Mouse (Mus musculus) embryonic facial prominence, embryonic 11.5 days (tissue): Measurements from ENCODE around the gene Il15. TPM values are rescaled to one million over a fixed set of nuclear protein-coding genes. Genes with fewer than 3 reads are reported as not detected.

ENCODE experiments used
- ATAC-seq: fragments of 200-750 bp; cut with Nextera tagmentation; replicated peaks from 2 replicates; pipeline ENCODE4 v1.8.0; 2017; ENCODE audit warnings: low read depth; ENCODE audit not compliant: insufficient number of reproducible peaks, low FRiP score, low TSS enrichment
- DNase-seq: peaks from one replicate; pipeline ENCODE4 v3.0.0-alpha.2; 2015; ENCODE audit warnings: low spot score
- H3K27ac ChIP-seq: fragments of 300-500 bp; sonication (generic); replicated peaks from 2 replicates; pipeline ENCODE4 v1.5.1; 2014; ENCODE audit warnings: mild to moderate bottlenecking, low read depth, low read length, control low read depth
- H3K27me3 ChIP-seq: fragments of 300-500 bp; sonication (generic); 2 replicates; pipeline ENCODE4 v1.6.1; 2014; ENCODE audit warnings: mild to moderate bottlenecking, low read length, moderate library complexity, mixed read lengths; ENCODE audit not compliant: control insufficient read depth, insufficient read depth
- H3K36me3 ChIP-seq: fragments of 300-500 bp; sonication (generic); replicated peaks from 2 replicates; pipeline ENCODE4 v1.6.1; 2014; ENCODE audit warnings: low read depth, mild to moderate bottlenecking, low read length, moderate library complexity, mixed read lengths; ENCODE audit not compliant: control insufficient read depth, insufficient read depth
- H3K4me1 ChIP-seq: fragments of 300-500 bp; sonication (generic); 2 replicates; pipeline ENCODE4 v1.6.1; 2014; ENCODE audit warnings: low read length, mixed read lengths; ENCODE audit not compliant: control insufficient read depth, insufficient read depth
- H3K4me2 ChIP-seq: fragments of 300-500 bp; sonication (generic); 2 replicates; pipeline ENCODE4 v1.6.1; 2014; ENCODE audit warnings: low read depth, mild to moderate bottlenecking, control low read depth, low read length, moderate library complexity
- H3K4me3 ChIP-seq: fragments of 300-500 bp; sonication (generic); 2 replicates; pipeline ENCODE4 v1.5.1; 2014; ENCODE audit warnings: low read depth, low read length, control low read depth
- H3K9ac ChIP-seq: fragments of 300-500 bp; sonication (generic); replicated peaks from 2 replicates; pipeline ENCODE4 v1.6.1; 2014; ENCODE audit warnings: mild to moderate bottlenecking, control low read depth, low read length
- H3K9me3 ChIP-seq: fragments of 300-500 bp; sonication (generic); replicated peaks from 2 replicates; pipeline ENCODE4 v1.6.1; 2016; ENCODE audit warnings: mild to moderate bottlenecking, low read length, inconsistent platforms, mixed read lengths; ENCODE audit not compliant: control insufficient read depth
- WGBS: fragments of 180-500 bp; shearing (Covaris S2); extraction: QIAGEN DNeasy Blood & Tissue Kit; methylation state at CpG from one replicate; pipeline ENCODE4 v1.1.7; 2014; 5-methylcytosine and 5-hydroxymethylcytosine counted together
- polyA plus RNA-seq: library from polyadenylated mRNA; unstranded; fragments of >200 nt; fragmentation: Nextera tagmentation; extraction: Ambion mirVana; gene quantifications from 2 replicates; pipeline ENCODE4 v1.2.1, GENCODE M21; 2014

Gene Il15
- polyA plus RNA-seq, 1 experiment from 2014 or later: 2.6 TPM

GRCm38 (mm10) chr8:82351268-82351943, 51.6 kb downstream of the Il15 start:
- H3K27ac ChIP-seq: no peak overlapping the region
- 56% methylated on average over 1 of the region's 1 CpGs for WGBS
- no peaks in the 10 kb centered on the region for H3K27me3 ChIP-seq
- H3K9me3 ChIP-seq: no peaks in the 10 kb centered on the region
- peak; percentile 13 for DNase-seq
- no peak overlapping the region for H3K4me2 ChIP-seq
- ATAC-seq: no peak
- no peaks in the 10 kb centered on the region for H3K36me3 ChIP-seq
- H3K9ac ChIP-seq: no peak overlapping the region
- H3K4me3 ChIP-seq: no peak overlapping the region
- H3K4me1 ChIP-seq: no peaks in the 10 kb centered on the region

GRCm38 (mm10) chr8:82349299-82349698, 53.7 kb downstream of the Il15 start:
- H3K27me3 ChIP-seq: no peaks in the 10 kb centered on the region

GRCm38 (mm10) chr8:82346485-82346884, 56.5 kb downstream of the Il15 start:
- no peaks in the 10 kb centered on the region for H3K9me3 ChIP-seq
- DNase-seq (no peak), ATAC-seq (no peak)
- H3K4me3 ChIP-seq: no peak overlapping the region
- H3K9ac ChIP-seq: no peak overlapping the region
- H3K36me3 ChIP-seq: no peaks in the 10 kb centered on the region
- WGBS: 86% methylated on average over 3 of the region's 3 CpGs
- no peaks in the 10 kb centered on the region for H3K27me3 ChIP-seq
- no peak overlapping the region for H3K4me2 ChIP-seq
- H3K27ac ChIP-seq: no peak overlapping the region
- H3K4me1 ChIP-seq: no peaks in the 10 kb centered on the region

More at GRCm38 (mm10) chr8:82349299-82349698, 53.7 kb downstream of the Il15 start:
- no peak overlapping the region for H3K4me3 ChIP-seq
- H3K4me1 ChIP-seq: no peaks in the 10 kb centered on the region
- no peaks in the 10 kb centered on the region for H3K36me3 ChIP-seq
- DNase-seq (no peak), ATAC-seq (no peak)
- no peaks in the 10 kb centered on the region for H3K9me3 ChIP-seq
- H3K27ac ChIP-seq: no peak overlapping the region
- no peak overlapping the region for H3K9ac ChIP-seq
- WGBS: 59% methylated on average over 2 of the region's 2 CpGs
- H3K4me2 ChIP-seq: no peak overlapping the region

DNA sequence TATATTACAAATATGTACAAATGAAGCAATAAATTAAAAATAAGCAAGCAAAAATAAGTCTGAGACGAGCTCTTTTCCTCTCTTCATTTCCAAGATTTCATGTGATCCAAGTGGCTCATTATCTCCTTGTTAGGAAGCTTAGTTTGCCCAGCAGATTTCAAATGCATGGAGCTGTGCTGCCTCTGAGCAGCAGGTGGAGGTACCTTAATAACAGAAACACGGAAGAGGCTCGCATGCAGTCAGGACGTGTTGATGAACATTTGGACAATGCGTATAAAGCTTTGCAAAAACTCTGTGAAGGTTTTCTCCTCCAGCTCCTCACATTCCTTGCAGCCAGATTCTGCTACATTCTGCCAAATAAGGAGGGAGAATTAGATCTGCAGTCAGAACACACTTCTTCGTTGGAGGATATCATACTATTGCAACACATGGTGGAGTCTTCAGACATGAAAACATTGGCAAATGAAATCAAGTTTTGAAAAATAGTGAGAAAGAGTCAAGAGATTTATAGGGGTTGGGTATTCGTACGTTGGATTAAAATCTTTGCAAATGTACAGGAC, 71.3 kb downstream of the Il15 start:
- Histone ChIP-seq H3K4me2 (no peak overlapping the region), H3K27me3 (no peaks in the 10 kb centered on the region), H3K4me3 (no peak overlapping the region), H3K9me3 (no peaks in the 10 kb centered on the region), H3K4me1 (no peaks in the 10 kb centered on the region), H3K36me3 (no peaks in the 10 kb centered on the region), H3K27ac (no peak overlapping the region), H3K9ac (no peak overlapping the region)
- ATAC-seq (no peak), DNase-seq (no peak)
- 89% methylated on average over 8 of the region's 8 CpGs for WGBS

DNA sequence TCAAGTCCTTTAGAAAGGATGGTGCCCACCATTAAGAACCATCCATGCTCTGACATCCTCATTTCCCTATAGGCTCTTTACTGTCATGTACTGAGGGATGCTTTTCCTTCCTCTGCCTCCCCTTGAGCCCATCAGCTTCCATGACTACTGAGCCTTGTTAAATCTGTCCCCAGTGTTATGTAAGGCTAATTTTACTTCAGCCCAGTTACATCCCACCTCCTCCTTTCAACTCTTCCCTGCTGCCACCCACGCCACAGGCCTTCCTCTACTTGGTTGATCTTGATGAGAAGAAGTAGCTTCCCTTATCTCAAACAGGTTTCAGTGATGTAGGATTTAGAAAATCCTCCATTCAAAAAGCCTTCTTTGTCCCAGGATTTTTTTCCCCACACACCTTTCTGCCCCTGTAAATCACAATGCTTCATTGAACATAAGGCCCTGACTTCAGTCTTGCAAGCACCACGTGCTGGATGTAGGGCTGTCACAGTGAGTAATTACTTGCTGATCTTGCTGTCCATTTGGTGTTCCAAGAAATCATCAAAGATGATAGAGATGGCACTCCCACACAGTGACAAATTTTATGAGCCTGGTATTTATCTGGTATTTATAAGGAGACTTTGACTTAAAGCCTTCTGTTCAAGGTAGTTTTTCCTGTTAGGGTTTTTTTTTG, 74.9 kb downstream of the Il15 start:
- H3K9me3 ChIP-seq: no peaks in the 10 kb centered on the region
- no peak for ATAC-seq
- no peak overlapping the region for H3K27ac ChIP-seq
- H3K9ac ChIP-seq: no peak overlapping the region
- 54% methylated on average over 2 of the region's 2 CpGs for WGBS
- no peak overlapping the region for H3K4me3 ChIP-seq
- no peaks in the 10 kb centered on the region for H3K27me3 ChIP-seq
- no peaks in the 10 kb centered on the region for H3K4me1 ChIP-seq
- H3K36me3 ChIP-seq: no peaks in the 10 kb centered on the region
- no peak overlapping the region for H3K4me2 ChIP-seq
- DNase-seq: no peak

DNA sequence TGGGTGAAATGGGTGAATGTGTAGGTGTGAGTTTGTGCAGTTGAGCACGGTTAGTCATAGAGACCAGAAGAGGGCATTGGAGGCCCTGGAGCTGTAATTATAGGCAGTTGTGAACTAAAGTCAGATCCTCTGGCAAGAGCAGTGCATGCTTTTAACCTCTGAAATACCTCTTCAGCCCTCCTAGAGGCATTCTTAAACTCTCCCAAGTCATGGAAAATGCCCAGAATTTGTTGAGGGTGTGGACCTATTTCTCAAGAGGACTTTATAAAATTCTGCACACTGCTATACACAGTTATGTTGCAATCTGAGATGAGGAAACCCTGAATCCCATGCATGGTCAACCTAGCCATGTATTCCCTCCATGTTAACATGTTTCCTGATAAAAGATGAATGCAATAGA, 77.0 kb downstream of the Il15 start:
- Histone ChIP-seq H3K36me3 (no peaks in the 10 kb centered on the region), H3K27me3 (no peaks in the 10 kb centered on the region), H3K4me3 (no peak overlapping the region), H3K27ac (no peak overlapping the region), H3K9me3 (no peaks in the 10 kb centered on the region), H3K4me1 (no peaks in the 10 kb centered on the region), H3K9ac (no peak overlapping the region), H3K4me2 (no peak overlapping the region)
- WGBS: 75% methylated on average over 1 of the region's 1 CpGs
- no peak for DNase-seq
- no peak for ATAC-seq

- no peak overlapping the region for H3K9ac ChIP-seq
- DNase-seq (peak; percentile 4), ATAC-seq (no peak)
- H3K27ac ChIP-seq: no peak overlapping the region
- H3K4me2 ChIP-seq: no peak overlapping the region
- H3K27me3 ChIP-seq: no peaks in the 10 kb centered on the region
- H3K4me1 ChIP-seq: no peaks in the 10 kb centered on the region
- 83% methylated on average over 6 of the region's 6 CpGs for WGBS
- H3K36me3 ChIP-seq: no peaks in the 10 kb centered on the region
- no peaks in the 10 kb centered on the region for H3K9me3 ChIP-seq
- no peak overlapping the region for H3K4me3 ChIP-seq
These were observed 77.4 kb downstream of the Il15 start for GRCm38 (mm10) chr8:82325586-82325985.

GRCm38 (mm10) chr8:82317446-82317845, 85.6 kb downstream of the Il15 start:
- WGBS: 82% methylated on average over 3 of the region's 3 CpGs

More at GRCm38 (mm10) chr8:82317446-82317845, 85.6 kb downstream of the Il15 start:
- Histone ChIP-seq H3K27ac (no peak overlapping the region), H3K27me3 (no peaks in the 10 kb centered on the region), H3K9me3 (no peaks in the 10 kb centered on the region), H3K36me3 (no peaks in the 10 kb centered on the region), H3K4me3 (no peak overlapping the region), H3K9ac (no peak overlapping the region), H3K4me2 (no peak overlapping the region), H3K4me1 (no peaks in the 10 kb centered on the region)
- DNase-seq: no peak
- no peak for ATAC-seq
